Mouse (Mus musculus) erythroblast, embryonic 14.5 days (primary cell): ENCODE measurements around the gene Sgsm1.
"Not testable (repeated sequence)": the region's sequence is repeated elsewhere in the genome, so short reads cannot be mapped to it uniquely, and the experiment has no call there.

Source experiments
- GATA1 ChIP-seq: IDR thresholded peaks from 2 replicates; pipeline ENCODE4 v1.6.1; 2012; ENCODE audit warnings: low read length, inconsistent platforms, mixed read lengths
- TAL1 ChIP-seq: IDR thresholded peaks from 3 replicates; pipeline ENCODE4 v1.6.1; 2012; ENCODE audit warnings: low read length, inconsistent platforms, mixed read lengths

GRCm38 (mm10) chr5:113346651-113347050, 36.1 kb upstream of the Sgsm1 start:
- TF ChIP-seq GATA1, TAL1: not testable (repeated sequence)
